Mouse (Mus musculus) monocyte, adult 2 months (primary cell): Measurements from ENCODE around the gene Mex3b.

Experiments
- DNase-seq, 2 experiments: peaks; one replicate each; pipeline ENCODE4 v3.0.0; 2022; ENCODE audit warnings: low spot score in 2 of 2, low read depth in 1 of 2

Gene Mex3b

DNA sequence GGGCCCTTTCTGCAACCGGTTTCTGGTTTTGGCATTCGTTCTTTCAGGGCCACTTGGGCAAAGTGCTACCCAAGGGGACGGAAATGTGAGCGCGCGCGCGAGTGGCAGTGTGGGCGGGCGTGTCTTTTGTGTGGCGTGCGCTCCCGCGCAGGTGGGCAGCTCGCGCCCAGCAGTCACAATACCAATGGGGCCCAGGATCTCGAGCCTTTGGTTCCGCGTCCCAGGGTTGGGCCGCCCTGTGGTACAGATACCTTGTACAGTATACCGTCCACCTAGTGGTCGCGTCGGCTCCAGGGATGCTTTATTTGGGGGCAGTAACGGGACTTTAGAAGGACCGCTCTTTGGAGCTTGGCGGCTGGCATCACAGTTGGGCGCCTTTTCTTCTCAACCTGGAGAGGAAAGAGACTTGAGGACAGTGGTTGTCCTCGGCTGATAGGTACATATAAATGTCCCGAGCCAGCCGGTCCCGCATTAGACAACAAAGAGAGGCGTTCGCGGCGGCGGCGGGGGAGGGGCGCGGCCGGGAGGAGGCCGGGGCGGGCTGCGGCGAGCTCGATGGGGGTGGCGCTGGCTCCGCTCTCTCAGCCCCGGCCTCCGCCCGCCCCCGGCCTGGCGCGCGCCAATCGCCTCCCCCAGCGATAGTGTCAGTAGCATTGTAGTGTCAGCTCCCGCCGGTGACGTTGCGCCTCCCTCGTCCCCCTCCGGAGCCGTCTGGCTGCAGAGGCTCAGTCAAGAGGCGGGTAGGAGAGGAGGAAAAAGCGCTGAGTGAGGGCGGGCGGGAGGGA, 455 bp upstream of the Mex3b start:
- DNase-seq = peak; percentile 69 to 74

DNA sequence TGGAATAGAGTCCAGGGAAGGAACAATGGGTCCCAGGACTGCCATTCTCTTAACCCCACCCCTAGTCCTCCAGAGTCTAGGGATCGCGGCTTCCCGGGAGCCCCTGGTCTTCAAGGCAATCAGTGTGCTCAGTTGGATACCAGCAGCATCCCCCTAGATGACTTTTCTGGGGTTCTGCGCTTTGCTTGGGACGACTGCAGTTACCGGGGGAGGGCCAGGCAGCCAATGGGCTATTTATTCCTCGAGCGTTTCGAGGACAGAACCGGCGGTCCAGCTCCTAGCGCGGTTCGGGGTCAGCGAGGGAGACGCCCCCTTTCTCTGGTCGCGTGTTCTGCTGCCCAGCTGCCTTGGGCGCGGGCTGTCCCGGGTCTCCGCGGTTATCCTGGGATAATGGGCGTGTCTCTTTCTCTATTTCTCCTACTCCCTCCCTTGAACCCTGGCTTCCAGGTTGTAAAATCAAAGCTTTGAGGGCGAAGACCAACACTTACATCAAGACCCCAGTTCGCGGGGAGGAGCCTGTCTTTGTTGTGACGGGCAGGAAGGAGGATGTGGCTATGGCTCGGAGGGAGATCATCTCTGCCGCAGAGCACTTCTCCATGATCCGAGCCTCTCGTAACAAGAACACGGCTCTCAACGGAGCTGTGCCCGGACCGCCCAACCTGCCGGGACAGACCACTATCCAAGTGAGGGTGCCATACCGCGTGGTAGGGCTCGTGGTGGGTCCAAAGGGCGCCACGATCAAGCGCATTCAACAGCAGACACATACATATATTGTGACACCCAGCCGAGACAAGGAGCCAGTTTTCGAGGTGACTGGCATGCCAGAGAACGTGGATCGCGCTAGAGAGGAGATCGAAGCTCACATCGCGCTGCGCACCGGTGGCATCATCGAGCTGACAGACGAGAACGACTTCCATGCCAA, 1.4 kb downstream of the Mex3b start:
- DNase-seq = no peak

DNA sequence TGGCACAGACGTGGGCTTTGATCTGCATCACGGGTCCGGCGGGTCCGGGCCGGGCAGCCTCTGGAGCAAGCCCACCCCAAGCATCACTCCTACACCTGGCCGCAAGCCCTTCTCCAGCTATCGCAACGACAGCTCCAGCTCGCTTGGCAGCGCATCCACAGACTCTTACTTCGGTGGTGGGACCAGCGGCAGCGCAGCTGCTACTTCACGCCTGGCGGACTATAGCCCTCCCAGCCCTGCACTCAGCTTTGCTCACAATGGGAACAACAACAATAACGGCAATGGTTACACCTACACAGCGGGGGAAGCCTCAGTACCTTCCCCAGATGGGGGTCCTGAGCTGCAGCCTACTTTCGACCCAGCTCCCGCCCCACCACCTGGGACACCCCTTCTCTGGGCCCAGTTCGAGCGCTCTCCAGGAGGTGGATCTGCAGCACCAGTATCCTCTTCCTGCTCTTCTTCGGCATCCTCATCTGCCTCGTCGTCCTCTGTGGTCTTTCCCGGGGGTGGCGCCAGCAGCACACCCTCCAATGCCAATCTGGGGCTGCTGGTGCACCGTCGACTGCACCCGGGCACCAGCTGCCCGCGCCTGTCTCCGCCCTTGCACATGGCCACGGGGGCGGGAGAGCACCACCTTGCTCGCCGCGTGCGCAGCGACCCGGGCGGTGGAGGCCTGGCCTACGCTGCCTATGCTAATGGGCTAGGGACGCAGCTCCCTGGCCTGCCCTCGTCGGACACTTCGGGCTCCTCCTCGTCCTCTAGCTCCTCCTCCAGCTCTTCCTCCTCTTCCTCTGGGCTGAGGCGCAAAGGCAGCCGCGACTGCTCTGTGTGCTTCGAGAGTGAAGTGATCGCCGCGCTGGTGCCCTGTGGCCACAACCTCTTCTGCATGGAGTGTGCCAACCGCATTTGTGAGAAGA, 2.4 kb downstream of the Mex3b start:
- no peak for DNase-seq

DNA sequence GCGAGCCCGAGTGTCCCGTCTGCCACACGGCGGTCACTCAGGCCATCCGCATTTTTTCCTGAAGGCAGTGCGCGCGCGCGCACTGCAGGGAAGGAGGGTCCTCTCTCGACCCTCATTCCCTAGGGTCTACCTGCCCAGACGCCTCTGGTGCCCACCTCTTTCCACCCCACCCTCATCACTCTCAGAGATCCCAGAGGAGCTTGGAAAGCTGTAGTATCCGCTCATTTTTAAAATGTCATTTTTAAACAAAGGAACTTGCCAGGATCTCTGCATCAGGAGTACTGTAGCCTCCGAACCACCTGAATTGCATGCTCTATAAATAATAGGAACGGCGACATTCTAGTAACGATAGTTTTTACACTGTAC, 3.0 kb downstream of the Mex3b start:
- DNase-seq = no peak

DNA sequence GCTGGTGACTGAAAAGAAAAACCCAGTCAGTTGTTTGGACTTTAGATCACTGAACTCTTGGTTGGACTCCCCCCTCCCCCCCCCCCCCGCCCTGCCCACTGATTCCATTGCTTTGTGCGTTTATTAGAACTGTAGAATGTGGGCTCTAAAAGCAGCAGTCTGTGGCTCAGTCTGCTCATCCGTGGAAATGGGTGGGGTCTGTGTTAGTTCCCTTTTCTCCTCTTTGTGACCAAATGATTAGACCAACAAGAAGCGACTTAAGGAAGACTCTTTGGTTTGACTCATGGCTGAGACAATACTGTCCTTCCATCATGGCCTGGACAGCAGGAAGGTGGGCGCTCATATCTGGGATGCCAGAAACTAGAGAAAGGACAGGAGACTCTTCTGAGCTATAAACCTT, 9.4 kb downstream of the Mex3b start:
- DNase-seq = no peak

DNA sequence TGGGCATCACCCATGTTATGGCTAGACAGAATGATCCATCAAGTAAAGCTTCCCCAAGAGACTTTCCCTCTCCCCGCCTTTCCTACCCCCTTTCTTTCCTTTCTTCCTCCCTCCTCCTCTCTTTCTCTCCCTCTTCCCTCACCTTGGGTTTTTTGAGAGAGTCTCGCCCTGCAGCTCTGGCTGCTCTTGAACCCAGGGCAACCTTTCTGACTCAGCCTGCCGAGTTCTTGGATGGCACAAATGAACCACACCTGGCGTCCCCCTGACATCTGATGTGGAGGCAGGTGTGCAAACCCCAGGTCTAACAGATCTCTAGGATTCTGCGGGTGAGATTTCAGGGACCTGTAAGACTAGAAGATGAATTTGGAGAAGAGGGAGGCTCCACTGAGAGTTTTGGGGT, 12.9 kb downstream of the Mex3b start:
- DNase-seq = no peak

DNA sequence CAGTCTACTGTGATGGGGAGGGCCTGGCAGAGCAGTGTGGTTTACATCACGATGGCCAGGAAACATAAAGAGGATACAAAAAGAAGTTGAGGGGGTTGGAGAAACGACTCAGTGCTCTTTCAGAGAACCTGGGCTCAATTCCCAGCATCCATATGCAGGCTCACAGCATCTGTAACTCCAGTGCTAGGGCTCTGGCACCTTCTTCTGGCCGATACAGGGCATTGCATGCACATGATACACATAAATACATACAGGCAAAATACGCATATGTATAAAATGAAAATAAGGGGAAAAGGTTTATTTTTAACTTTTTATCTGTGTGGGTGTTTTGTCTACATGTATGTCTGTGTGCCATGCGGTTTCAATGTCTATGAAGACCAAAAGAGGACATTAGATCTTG, 13.6 kb downstream of the Mex3b start:
- no peak for DNase-seq

DNA sequence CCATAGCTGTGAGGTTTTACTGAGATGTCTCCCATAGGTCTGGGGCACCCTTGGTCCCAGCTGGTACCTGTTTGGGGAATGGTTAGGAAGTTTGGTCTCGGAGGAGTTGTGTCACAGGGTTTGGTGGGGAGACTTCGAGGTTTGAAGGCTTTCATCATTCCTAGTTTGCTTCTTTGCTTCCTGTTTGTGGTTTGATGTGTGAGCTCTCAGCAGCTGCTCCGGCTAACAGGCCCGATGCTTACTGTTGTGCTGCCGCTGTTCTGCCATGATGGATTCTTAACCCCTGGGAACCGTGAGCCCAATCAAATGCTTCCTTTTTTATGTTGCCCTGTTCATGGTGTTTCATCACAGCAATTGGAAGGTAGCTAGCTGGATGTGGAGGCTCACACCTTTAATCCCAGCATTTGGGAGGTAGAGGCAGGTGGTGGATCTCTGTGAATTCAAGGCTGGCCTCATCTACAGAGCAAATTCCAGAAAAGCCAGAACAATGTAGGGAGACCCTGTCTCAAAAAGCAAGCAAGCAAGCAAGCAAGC, 23.3 kb downstream of the Mex3b start:
- DNase-seq = no peak

DNA sequence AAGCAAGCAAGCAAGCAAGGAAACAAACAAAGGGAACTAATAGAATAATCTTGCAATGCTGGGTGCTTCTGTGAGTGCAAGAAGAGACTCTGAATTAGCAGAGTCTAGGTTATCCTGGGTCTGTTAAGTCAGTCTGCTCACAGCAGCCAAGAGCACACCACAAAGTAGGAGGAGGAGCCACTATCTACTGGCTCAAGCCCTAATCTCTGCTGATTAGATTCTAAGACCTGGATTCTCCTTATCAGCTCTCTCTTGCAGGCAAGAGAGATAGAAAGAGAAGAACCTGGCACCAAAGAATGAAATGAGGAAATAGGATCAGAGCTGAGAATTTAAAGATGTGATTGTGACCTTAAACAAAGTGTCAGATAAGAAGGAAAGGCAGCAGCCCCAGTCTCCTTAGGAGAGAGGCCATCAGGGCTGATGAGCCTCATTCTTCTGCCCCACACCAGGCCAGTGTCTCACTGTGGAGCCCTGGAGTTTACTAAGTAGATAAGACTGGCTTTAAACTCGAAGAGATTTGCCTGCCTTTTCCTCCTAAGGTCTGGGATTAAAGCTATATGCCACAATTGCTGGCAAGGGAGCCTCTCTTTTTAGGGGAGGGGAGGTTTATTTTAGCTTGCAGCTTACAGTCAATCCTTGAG, 23.9 kb downstream of the Mex3b start:
- DNase-seq = no peak

DNA sequence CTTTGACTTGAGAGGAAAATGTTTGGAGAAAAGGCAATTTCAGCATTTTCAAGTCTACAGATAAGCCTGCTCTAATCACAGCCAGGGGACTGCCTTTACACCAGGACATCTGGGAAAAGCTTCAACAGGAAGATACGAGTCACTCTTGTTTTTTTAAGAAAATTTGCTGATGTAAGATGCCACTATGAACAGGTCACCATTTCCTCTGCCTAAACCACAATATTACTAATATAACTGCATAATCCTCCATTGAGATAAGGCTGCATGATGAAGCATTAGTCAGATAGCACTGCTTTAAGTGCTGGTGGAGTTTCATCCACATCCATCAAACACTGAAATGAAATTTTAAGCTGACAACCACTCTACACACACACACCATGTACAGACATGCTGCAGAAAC, 27.2 kb downstream of the Mex3b start:
- DNase-seq = no peak

DNA sequence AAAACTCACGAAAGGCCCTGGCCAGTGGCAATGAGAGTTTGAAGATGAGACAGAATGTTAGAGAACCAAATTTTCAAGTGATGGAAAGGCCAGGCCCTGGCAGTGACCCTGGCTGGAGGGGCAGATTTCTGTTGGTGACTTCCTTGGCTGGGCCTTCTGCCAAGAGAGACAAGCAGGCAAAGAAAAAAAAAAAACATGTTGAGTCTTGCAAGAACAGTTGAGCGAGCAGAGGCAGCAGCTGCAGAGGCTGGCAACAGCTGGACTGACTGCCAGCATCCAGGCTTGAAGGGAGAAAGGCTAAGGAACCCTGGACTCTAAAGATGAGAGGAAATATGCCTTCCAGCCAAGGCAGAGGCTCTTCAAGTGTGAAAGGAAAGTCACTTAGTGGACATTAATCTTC, 28.5 kb downstream of the Mex3b start:
- DNase-seq = no peak

DNA sequence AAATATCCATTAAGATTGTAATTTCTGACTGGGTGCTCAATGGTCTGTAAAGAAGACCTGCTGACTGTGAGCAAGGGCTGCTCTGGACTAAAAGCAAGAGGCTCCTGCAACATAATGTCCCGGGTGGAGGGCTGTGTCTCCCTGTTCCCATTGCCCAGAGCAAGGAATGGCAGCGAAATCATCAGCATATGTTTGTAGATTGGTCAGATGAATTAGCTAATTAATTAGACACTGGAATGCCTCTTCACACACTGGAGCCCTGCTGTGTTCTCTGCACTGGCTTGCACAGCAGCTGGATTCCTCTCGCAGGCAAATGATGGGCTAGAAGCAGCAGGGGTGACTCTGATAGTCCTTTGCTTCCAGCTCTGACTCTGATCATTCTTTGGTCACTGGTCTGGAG, 29.6 kb downstream of the Mex3b start:
- DNase-seq = no peak

DNA sequence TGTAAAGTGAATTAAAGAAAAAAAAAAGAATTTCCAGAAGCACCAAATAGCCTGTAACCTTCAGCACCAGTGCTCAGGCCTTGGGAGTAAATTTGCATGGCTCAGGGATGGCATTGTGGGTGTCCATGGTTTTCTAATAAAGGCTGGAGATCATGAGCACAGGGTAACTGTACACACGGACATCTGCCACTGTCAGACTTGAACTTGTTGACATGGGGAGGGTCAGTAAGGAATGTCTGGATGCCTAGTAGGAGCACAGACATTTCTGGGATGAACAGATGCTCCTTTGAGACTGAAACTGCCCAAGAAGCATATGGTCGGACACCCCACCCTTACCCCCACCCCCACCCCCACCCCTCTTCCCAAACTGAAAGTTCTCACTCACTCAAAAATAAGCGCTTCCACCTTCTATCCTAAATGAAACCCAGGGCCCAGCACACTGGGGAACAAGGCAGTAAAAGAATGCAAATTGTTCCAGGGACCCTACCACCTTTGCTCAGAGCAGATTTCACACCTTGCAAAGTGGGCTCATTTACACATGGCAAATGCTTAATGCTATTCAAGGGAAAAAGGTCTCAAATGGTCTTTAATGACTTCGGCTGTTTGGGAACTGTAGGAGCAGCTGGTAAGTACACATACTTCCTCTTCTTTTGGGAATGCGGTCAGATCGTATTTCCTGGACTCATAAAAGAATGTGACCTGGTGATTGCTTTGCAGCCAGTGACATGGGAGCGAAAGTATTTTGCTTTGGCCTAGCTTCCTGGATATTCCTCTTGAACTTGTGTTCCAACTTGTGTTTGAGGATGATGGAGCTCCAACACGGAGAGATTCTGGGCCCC, 32.5 kb downstream of the Mex3b start:
- no peak for DNase-seq

DNA sequence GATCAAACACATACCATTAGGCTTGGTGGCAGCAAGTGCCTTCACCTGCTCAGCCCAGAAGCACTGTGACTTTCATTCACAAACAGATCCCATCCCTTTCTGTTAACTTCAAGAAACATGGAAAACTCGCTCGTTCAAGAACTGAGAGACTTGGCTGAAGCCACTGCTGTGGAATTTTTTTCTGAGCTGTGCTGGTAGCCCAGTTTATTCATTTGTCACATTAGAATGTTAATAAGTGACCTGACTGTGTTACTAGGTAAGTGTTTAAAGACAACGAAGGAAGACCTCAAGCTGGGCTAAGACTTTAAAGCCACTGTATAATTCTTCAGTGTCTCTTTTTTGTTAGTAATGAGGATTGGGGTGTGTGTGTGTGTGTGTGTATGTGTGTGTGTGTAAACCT, 35.9 kb downstream of the Mex3b start:
- DNase-seq = no peak

DNA sequence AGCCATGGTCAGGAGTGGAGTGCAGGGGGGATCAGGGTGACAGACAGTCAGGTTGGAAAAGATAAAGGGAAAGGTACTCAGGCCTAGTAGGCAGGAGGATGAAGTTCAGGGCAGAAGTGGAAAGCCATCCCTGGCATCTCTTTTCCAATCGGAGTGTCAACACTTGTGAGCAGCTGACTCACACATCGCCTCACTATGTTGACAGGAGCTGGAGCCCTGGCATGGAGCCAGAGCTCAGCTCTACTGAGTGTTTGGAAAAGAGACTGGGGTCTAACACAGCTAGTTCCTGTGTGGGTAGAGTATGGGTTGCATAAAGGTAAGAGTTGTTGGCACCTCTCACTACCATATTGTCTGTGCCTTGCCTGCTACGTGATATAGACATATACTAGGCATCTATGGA, 38.4 kb downstream of the Mex3b start:
- no peak for DNase-seq

DNA sequence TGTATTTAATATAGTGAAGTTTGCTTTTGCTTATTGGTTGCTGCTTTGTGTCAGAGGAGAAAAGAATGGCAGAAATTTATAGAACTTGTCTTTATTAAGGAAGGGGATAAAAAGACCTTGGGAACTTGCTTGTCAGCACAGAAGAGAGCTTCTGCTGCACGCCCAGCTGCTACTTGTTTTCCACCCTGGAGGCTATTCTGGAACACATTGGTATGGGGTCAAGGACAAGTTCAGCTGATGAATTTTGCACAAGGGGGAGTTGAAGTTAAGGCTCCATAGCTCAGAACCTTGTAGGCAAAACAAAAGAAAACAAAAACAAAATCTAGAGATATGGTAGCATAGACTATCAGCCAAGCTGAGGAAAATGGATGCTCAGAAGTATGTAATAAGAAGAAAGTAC, 39.9 kb downstream of the Mex3b start:
- DNase-seq = no peak

DNA sequence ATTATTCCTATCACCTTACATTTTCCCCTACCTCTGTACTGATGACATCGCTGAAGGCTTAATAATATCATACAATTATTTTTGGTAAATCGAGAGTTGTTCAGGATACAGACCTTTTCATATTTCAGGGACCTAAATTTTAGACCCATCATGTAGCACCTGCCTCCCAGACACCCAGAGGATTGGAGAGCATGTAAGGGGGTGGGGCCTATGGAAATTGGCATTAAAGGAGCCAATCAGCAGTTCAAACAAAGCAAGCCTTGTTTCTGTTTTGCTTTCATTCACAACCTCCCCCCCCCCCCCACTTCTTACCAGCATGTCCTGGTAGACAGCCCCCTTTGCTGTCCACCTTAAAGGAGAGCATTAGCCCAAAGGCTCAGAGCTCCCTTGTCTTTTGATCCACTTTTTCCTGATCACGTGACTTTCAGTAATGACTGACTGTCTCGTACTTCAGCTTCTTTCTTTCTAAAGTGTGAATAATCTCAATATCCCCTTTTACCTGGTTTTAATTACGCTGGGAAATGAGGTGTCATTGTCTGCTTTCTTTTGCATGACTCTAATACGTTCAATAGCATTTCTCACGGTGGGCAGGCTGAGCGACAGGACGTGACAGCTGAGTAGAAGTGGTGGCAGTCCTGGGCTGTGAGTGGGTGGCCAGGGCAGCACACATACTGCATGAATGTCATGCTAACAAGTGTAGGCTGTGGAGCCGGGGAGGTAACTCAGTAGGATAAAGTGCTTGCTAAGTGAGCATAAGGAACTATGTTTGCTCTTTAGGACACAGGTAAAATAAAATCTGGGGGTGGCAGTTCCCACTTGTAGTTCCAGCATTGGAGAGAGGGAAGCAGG, 43.6 kb downstream of the Mex3b start:
- DNase-seq = no peak

DNA sequence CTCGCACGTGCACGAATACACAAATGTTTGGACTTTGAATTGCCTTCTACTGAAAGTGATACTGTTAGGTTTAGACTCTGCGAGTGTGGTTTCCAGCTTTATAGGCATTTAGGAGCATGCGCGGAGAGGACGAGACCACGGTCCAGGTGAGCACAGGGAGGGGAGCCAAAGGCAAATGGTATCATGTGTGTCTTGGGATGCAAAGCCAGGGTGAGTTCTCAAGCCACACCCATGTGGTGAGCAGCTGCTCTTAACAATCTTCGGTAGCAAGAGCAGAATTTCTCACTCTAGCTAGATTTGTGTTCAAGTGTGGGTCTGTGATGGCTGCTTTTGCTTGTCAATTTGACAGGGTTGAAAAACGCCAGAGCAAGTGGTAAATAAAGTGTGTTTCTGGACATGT, 44.4 kb downstream of the Mex3b start:
- DNase-seq = no peak

DNA sequence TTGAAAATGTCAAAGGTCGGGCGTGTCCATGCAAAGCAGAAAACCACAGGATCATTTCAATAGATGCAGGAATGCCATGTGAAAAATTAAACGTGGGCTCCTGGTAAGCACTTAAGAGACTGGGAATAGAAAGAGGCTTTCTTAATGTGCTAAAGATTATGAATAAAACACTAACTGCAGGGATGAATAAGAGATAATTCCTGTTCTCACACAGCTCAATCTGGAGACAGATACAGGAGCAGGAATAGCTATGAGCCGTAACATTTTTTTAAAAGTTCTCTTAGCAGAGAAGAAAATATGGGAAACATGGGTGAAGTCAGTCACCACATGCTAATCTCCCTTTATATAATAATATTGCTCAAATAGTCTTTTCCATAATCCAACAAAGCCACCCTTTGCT, 47.2 kb downstream of the Mex3b start:
- DNase-seq = no peak
